Mouse (Mus musculus): Measurements from ENCODE around the gene Atp8a1. TPM values are rescaled to one million over a fixed set of nuclear protein-coding genes. Genes with fewer than 3 reads are reported as not detected.

The Atp8a1 gene
- polyA plus RNA-seq, 1 experiment from 2014 or later: 44.5 TPM

DNA sequence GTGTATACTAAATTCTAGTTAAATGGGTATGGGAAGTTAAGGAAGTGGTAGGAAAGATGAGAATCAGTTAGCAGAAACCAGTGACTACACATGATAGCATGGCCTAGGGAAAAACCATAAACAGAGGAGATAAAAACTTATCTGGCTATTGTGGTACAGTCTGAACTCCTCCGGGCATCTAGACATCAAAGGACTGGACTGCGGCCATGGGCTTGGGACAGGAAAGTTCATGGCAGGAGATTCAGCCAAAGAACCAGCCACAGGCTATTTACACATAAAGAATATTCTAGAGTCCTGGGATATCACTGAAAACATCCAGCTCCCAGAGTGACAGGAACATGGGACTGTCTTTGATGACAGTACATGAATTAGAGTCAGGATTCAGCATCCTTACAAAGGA lies 73.0 kb downstream of the Atp8a1 start:
- H3K27me3 ChIP-seq (ENCODE audit: insufficient read depth, low read length): no peaks in the 10 kb centered on the region
- no peak overlapping the region for H3K4me2 ChIP-seq
- DNase-seq (no peak), ATAC-seq (ENCODE audit: insufficient read depth) (no peak)
- H3K9ac ChIP-seq: no peak overlapping the region
- no peak overlapping the region for H3K4me3 ChIP-seq (ENCODE audit: low read depth, low read length)
- no peak for TF ChIP-seq CTCF (IDR thresholded peaks at IDR 0.05; ENCODE audit: low read depth)
- no peaks in the 10 kb centered on the region for H3K9me3 ChIP-seq (ENCODE audit: low read depth, low read length)
- 76% methylated on average over 2 of the region's 2 CpGs for WGBS
- H3K36me3 ChIP-seq (ENCODE audit: insufficient read depth): no peaks in the 10 kb centered on the region
- no peak overlapping the region for H3K27ac ChIP-seq (ENCODE audit: low read depth)
- no peaks in the 10 kb centered on the region for H3K4me1 ChIP-seq (ENCODE audit: insufficient read depth)

DNA sequence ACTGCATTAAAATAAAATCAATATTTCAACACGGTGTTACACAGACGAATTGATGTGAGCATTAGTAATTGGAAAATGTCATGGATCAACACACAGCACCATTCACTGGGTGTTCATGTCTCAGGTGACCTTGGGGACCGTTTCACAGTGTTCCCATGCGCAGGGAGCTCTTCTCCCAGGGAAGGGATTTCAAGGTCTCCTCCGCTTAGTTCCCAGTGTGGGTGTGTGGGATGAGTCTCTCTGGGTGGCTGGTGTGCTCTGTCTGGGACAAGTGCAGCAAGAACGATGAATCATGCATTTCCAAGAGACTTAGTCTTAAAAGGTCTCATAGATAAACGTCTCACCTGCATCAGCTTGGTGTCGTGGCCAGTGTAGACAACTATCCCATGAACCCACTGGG lies 78.5 kb downstream of the Atp8a1 start:
- 87% methylated on average over 8 of the region's 8 CpGs for WGBS
- Histone ChIP-seq H3K9ac (no peak overlapping the region), H3K9me3 (ENCODE audit: low read depth, low read length) (no peaks in the 10 kb centered on the region), H3K27me3 (ENCODE audit: insufficient read depth, low read length) (no peaks in the 10 kb centered on the region), H3K27ac (ENCODE audit: low read depth) (no peak overlapping the region), H3K4me3 (ENCODE audit: low read depth, low read length) (no peak overlapping the region), H3K4me2 (no peak overlapping the region), H3K4me1 (ENCODE audit: insufficient read depth) (no peaks in the 10 kb centered on the region), H3K36me3 (ENCODE audit: insufficient read depth) (no peaks in the 10 kb centered on the region)
- no peak for TF ChIP-seq CTCF (IDR thresholded peaks at IDR 0.05; ENCODE audit: low read depth)
- ATAC-seq (ENCODE audit: insufficient read depth) (no peak), DNase-seq (no peak)

DNA sequence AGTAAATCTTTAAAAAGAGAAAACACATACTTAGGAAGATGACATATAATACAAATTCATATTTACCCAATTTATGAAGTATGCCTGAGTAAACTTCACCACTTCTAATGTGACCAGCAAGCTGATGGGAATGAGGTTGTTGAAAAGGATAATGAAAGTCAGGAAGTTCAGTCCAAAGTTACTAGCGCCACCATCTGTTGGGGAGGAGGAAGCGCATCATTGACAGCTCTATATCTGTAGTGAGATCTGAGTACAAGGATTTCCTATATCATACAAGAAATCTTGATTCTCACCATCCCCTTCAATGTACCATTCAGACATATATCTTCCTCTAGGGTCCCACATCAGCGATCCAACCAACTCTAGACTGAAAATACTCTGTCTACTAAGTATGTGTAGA lies 82.4 kb downstream of the Atp8a1 start:
- Histone ChIP-seq H3K27ac (ENCODE audit: low read depth) (no peak overlapping the region), H3K9me3 (ENCODE audit: low read depth, low read length) (no peaks in the 10 kb centered on the region), H3K36me3 (ENCODE audit: insufficient read depth) (no peaks in the 10 kb centered on the region; the same call in 1 of the 2 replicates), H3K9ac (no peak overlapping the region), H3K27me3 (ENCODE audit: insufficient read depth, low read length) (no peaks in the 10 kb centered on the region), H3K4me3 (ENCODE audit: low read depth, low read length) (no peak overlapping the region), H3K4me2 (no peak overlapping the region), H3K4me1 (ENCODE audit: insufficient read depth) (no peaks in the 10 kb centered on the region)
- no peak; the same call in 1 of the 2 replicates for TF ChIP-seq CTCF (IDR thresholded peaks at IDR 0.05; ENCODE audit: low read depth)
- DNase-seq (no peak), ATAC-seq (ENCODE audit: insufficient read depth) (no peak)
- WGBS: 89% methylated on average over 3 of the region's 3 CpGs

DNA sequence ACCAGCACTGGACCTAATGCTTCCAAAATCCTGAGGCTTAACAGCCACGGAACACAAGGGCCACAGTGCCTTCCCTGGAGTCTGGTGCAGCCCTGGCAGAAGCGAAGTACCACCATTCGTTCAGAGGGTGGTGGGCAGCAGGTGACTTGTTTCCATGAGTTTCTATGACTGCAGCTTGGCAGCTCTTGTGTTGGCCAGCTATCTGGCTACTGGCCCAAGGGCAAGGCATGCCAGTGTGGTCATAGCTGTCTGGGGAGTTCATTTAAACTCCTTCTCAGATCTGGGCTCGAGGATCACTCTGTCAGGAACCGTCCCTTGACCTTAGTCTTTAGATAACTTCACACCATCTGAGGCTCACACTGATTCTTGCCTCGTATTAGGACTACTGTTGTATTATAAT lies 89.1 kb downstream of the Atp8a1 start:
- Histone ChIP-seq H3K4me3 (ENCODE audit: low read depth, low read length) (no peak overlapping the region), H3K9ac (no peak overlapping the region), H3K9me3 (ENCODE audit: low read depth, low read length) (no peaks in the 10 kb centered on the region), H3K27ac (ENCODE audit: low read depth) (no peak overlapping the region), H3K4me2 (no peak overlapping the region), H3K27me3 (ENCODE audit: insufficient read depth, low read length) (no peaks in the 10 kb centered on the region), H3K36me3 (ENCODE audit: insufficient read depth) (peaks cover 4% of the 10 kb centered on the region; the same call in 1 of the 2 replicates), H3K4me1 (ENCODE audit: insufficient read depth) (no peaks in the 10 kb centered on the region)
- 79% methylated on average over 6 of the region's 6 CpGs for WGBS
- DNase-seq (no peak), ATAC-seq (ENCODE audit: insufficient read depth) (no peak)
- TF ChIP-seq CTCF (IDR thresholded peaks at IDR 0.05; ENCODE audit: low read depth): no peak

DNA sequence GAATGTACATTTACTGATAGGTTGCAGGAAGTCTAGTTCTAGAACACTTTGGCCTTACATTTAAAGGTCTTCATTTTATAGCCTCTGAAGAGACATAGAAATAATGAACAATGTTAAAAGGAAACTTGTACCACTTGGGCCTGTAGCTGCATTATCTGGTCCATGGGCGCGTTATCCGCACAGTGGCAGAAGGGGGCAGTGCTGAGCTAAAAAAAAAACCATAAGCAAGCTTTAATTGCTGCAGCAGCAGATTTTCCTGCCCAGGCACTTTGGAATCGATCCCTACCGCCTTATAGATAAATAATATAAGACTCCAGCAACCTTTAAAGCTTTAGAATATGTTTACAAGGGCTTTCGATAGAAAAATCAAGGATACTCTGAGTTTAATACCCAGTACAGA lies 91.1 kb downstream of the Atp8a1 start:
- ATAC-seq (ENCODE audit: insufficient read depth): no peak
- Histone ChIP-seq H3K9me3 (ENCODE audit: low read depth, low read length) (no peaks in the 10 kb centered on the region), H3K36me3 (ENCODE audit: insufficient read depth) (peaks cover 4% of the 10 kb centered on the region; the same call in 1 of the 2 replicates), H3K27me3 (ENCODE audit: insufficient read depth, low read length) (no peaks in the 10 kb centered on the region), H3K4me1 (ENCODE audit: insufficient read depth) (no peaks in the 10 kb centered on the region), H3K27ac (ENCODE audit: low read depth) (no peak overlapping the region), H3K9ac (no peak overlapping the region), H3K4me2 (no peak overlapping the region), H3K4me3 (ENCODE audit: low read depth, low read length) (no peak overlapping the region)
- peak; percentile 76 for TF ChIP-seq CTCF (IDR thresholded peaks at IDR 0.05; ENCODE audit: low read depth)
- DNase-seq: peak; percentile 80
- 14% methylated on average over 6 of the region's 6 CpGs for WGBS

DNA sequence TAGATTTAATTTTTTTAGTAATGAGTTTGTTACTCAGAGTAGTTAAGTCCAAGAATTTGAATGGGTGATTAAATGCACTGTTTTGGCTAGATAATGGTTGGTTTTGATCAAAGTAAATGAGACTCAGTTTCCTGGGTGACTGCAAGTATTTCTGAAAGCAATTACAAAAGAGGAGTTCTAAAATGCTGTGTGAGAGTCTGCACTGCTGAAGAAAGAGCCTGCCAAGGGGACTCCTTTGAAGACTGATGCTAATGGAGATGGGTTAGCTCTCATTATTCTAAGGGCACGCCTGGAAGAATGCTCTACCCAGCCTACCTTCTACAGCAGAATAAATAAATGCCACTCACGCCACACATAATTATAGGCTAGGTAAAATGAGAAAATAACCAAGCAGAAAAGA lies 94.2 kb downstream of the Atp8a1 start:
- DNase-seq (no peak), ATAC-seq (ENCODE audit: insufficient read depth) (no peak)
- WGBS: 64% methylated on average over 2 of the region's 2 CpGs
- Histone ChIP-seq H3K4me1 (ENCODE audit: insufficient read depth) (no peaks in the 10 kb centered on the region), H3K9me3 (ENCODE audit: low read depth, low read length) (no peaks in the 10 kb centered on the region), H3K36me3 (ENCODE audit: insufficient read depth) (peaks cover 8% of the 10 kb centered on the region; the same call in 1 of the 2 replicates), H3K27me3 (ENCODE audit: insufficient read depth, low read length) (no peaks in the 10 kb centered on the region), H3K4me3 (ENCODE audit: low read depth, low read length) (no peak overlapping the region), H3K9ac (no peak overlapping the region), H3K27ac (ENCODE audit: low read depth) (no peak overlapping the region), H3K4me2 (no peak overlapping the region)
- no peak for TF ChIP-seq CTCF (IDR thresholded peaks at IDR 0.05; ENCODE audit: low read depth)

DNA sequence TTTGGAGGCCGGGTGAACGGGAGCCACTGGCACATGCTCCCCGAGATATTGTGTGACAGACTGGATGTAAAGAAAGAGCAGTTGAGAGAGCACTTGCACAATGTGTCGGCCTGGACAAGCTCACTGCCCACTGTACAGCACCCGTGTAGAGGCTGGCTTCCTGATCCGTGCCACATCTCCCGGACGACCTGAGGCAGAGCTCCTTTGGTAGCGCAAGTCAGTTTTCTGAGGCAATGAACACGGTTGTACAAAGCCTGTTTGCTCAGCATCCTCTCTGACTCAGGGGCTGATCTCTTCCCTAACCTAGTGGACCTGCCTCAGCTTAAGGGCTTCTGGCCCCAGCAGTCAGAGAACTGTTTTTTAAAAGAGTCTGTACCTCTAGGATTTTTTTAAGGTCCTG lies 94.6 kb downstream of the Atp8a1 start:
- Histone ChIP-seq H3K27ac (ENCODE audit: low read depth) (no peak overlapping the region), H3K9me3 (ENCODE audit: low read depth, low read length) (no peaks in the 10 kb centered on the region), H3K4me2 (no peak overlapping the region), H3K36me3 (ENCODE audit: insufficient read depth) (peaks cover 10% of the 10 kb centered on the region; the same call in 1 of the 2 replicates), H3K4me1 (ENCODE audit: insufficient read depth) (no peaks in the 10 kb centered on the region), H3K27me3 (ENCODE audit: insufficient read depth, low read length) (no peaks in the 10 kb centered on the region), H3K9ac (no peak overlapping the region), H3K4me3 (ENCODE audit: low read depth, low read length) (no peak overlapping the region)
- no peak for ATAC-seq (ENCODE audit: insufficient read depth)
- TF ChIP-seq CTCF (IDR thresholded peaks at IDR 0.05; ENCODE audit: low read depth): no peak
- WGBS: 82% methylated on average over 10 of the region's 10 CpGs
- no peak for DNase-seq

DNA sequence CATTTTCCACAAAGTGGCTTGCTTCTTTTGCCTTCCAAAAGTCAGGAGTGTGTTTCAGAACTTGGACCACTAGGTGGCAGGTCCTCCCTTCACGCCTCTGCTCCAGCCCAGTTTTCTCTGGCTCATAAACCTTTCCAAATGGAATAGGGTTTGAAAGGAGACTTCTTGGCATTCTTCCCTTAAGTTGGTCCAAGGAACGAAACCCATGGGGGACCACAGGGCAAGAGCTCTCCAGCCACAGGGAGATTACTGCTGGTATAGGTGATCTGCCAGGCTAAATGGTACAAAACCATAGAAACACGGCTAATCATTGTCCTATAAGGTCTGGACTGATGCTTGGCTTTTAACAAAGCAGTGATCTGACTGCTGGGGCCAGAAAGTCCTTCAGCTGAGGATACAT lies 95.2 kb downstream of the Atp8a1 start:
- Histone ChIP-seq H3K9me3 (ENCODE audit: low read depth, low read length) (no peaks in the 10 kb centered on the region), H3K27me3 (ENCODE audit: insufficient read depth, low read length) (no peaks in the 10 kb centered on the region), H3K4me1 (ENCODE audit: insufficient read depth) (no peaks in the 10 kb centered on the region), H3K9ac (no peak overlapping the region), H3K4me3 (ENCODE audit: low read depth, low read length) (no peak overlapping the region), H3K27ac (ENCODE audit: low read depth) (no peak overlapping the region), H3K36me3 (ENCODE audit: insufficient read depth) (peaks cover 10% of the 10 kb centered on the region; the same call in 1 of the 2 replicates), H3K4me2 (no peak overlapping the region)
- peak; percentile 83 for TF ChIP-seq CTCF (IDR thresholded peaks at IDR 0.05; ENCODE audit: low read depth)
- DNase-seq (peak; percentile 79), ATAC-seq (ENCODE audit: insufficient read depth) (peak; percentile 55; the same call in 1 of the 2 replicates)
- 47% methylated on average over 3 of the region's 3 CpGs for WGBS

Data from lung, embryonic 14.5 days (tissue).